Mouse (Mus musculus) ES-CJ7 (cell line): ENCODE data around the gene Eif6.
"Not testable (repeated sequence)": the region's sequence is repeated elsewhere in the genome, so short reads cannot be mapped to it uniquely, and the experiment has no call there.

ENCODE experiments used
- DNase-seq: peaks from one replicate; pipeline ENCODE4 v3.0.0; 2011; ENCODE audit warnings: low read depth, low spot score

Eif6 gene

DNA sequence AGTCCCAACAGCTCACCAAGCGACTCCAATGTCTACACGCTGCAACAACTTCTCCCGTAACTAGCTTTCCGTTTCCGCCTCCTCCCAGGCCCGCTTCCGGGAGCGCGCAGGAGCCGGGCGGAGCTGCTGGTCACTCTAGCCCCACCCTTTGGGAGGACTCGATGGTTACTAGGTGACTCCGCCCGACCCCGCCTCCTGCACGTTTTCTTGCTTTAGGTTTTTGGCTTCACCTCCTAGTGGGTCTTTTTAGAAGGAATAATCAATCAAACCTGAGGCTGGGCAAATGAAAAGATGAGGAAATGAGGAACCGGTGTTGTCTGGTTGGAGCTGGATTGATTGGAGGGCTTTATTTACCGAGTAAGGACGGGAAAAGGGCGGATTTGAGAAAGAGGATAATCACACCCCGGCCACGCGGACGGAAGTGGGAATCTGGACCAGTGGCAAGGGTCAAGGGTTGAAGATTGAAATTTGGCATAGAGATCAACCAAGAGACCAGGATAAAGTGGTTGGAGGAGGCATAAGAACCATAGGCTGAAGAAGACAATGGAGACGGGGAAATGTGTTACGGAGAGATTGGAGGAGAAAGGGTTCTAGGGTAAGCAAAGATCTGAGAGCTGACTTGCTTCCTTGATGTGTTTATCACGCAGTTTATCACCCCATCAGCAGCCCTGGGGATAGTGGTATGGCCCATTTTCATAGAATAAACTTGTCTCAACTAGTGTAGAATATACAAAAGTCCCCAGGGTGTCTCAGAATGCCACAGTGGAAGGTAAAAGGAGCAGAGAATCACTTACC, at the start of gene Eif6:
TSS of gene Eif6 (minus strand) at position 296 of the 795 bp plus-strand sequence.
- DNase-seq, result peak; percentile 88

DNA sequence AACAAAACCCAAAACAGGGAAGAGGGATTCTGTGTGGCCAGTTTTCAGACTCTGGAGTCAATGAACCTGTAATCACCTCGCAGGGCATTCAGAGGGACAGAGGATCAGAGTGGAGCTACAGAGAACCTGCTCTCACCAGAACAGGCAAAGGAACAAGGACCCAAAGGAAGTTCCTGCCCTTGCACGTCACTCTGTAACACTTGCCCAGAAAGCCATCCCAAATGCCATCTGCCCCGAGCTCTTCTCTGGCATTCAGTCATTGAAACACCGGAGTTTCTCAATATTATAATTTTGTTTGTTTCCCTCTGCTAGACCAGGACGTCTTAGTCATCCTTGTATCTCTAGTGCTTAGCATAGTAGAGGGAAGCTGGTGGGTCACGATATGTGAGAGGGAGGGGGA, 46.9 kb upstream of the Eif6 start:
- no peak for DNase-seq

DNA sequence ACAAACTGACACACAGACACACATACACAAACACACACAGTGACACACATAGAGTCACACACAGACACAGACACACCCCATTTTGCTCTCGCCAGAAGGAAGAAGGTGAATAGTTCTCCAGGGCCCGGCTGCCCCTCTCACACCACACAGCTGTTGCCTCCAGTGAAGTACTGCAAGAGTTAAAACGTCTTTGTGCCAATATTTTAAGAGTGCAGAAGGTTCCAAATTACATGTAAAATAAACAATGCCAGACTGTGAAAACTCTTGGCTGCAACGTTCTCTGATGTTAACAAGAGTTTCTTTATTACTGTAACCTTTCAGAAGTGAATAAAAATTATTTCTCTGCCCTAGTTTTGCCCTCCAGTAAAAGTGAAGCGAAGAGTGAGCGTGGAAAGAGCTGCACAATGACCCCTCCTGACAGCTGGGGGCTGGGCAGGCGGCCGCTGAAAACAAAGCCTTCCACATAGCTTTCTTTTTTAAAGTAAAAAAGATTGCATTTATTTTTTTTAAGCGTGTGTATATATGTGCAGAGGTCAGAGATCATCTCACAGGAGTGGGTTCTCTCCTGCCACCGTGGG, 46.3 kb upstream of the Eif6 start:
- DNase-seq, result no peak

DNA sequence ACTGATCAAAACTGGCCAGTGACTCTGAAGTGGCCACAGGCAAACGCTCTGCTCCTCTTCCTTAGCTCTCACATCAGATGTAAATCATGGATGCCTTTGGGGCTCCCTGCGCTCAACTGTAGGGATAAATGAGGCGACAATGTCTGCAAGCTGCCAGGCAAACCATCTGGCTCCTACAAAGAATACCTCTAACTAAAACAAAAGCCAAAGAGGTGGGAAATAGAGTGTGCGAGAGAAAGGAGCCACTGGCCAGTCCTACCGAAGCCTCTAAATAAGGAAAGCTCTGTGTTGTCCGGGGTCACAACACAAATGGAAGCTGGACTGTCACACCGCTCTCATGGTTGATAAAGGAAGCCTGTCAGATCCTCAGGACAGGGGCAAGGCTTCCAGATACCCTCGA, 45.8 kb upstream of the Eif6 start:
- no peak for DNase-seq

DNA sequence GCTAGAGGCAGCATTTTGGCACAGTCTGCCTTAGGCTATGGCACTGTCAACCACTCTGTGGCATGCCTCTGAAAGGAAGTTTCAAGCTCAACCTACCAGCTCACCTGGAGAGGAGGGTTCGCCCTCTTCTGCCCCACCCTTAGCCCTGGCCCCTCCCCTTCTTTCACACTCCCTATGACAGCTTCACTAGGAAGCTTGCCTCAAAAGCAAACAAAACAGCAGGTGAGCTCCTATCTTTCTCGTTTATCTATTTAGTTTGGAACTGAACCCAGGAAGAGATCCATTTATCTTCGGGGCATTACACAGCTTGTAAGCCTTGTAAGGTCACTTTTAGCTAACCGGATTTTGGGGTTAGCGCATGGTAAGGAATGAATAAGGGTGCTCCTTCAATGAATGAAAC, 43.0 kb upstream of the Eif6 start:
- DNase-seq, result no peak

DNA sequence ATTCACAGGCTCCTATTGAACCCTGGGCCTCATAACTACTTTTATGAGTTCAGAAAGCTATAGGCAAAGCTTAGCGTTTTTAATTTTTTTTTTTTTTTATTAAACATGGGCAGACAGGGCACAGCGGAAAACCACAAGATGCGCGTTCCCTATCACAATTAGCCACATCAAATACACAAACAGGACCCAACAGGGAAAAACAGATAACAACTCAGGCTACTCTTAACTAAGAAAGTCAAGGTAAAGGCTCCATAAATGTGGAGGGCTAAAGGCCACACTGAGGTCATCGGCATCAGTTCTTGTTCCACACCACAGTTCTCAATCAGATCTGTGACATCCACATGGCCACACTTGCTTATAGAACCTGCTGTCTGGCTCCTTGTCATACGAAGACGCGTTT, 41.6 kb upstream of the Eif6 start:
- DNase-seq, result no peak

DNA sequence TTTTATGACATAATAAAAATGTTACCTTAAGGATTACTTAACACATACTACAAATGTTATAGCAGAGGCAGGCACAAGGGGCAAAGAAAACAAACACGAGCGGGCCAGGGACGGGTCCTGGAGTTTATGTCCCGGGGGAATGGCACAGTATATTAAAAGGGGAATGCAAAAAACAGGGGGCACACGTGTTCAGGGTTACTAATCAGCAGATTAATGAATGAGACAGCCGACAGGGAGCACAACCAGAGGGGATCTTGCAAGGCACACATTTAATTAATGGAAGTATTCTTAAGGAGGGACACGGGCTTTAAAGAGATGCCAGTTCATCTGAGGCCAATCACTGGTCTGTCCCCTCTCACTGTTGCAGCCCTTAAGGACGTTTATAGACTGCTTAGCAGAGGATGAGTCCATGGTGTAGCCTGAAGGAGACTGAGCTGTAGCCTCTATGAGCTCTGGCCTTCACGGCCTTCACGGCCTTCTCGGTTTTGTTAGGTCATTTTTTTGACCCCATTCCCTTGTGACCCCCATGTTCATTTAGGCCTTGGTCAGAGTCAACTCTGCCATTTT, 36.7 kb upstream of the Eif6 start:
- no peak for DNase-seq

DNA sequence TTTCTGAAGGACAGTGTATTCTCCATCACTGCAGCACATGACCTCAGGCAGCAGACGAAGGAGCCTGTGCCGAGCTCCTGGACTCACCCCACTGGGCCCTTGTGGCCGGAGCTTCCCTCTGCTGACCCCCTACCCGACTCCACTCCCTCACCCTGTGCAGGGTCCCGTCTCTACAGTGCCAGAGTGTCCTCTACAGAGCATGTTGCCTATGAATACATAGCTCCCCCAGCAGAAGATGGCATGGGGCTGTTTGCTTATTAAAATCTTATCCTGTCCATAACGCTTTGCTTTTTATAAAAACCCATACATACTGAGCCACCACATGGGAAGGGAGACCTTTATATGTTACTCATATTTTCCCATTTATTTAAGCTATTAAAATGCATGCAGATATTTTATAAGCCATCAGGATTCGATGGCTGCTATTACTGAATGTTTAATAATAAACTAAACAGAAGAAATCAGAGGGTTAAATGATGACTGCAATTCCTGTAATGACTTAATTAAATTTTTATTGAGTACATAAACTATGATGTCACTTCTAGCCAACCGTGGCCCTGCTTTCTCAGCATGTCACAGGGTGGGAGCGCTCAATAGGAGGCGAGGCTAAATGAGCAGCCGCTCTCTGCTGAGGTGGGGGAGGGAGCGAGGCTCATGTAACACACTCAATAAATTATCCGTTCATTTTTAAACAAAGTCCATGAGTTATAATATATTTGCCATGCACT, 36.0 kb upstream of the Eif6 start:
- DNase-seq, result no peak

DNA sequence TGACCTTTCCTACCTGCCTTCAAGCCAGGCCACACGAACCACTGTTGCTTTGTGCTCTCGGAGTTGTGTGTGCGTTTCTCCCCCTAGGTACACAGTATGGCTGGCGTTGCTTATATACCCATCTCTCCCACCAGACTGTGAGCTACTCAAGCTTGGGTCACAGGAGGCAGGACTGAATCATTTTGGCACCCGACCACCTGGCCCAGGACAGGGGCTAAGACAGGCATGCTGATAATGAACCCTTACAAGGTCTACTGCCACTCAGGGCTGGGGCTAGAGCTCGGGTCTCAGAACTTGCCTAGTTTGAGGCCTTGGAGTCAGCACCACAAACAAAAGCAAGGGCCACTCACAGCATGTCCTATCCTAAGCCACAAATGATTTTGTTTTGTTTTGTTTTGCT, 34.9 kb upstream of the Eif6 start:
- no peak for DNase-seq

DNA sequence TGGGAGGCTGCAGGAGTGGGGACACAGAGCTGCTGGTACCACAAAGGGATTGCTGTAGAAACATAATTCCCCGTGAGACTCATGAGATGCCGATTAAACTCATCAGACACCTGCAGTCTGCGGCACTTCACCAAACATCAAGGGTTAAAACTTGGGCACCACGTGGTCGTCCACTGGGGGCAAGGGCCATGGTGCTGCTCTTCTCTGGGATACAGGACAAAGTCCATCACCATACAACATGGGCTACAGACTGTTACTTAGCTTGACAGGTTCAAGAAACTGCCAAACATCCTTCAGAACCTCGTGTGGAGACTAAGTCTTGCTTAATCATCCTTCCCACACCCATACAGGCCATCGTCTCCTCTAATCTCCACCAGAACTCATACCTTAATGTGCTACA, 33.4 kb upstream of the Eif6 start:
- DNase-seq, result no peak

DNA sequence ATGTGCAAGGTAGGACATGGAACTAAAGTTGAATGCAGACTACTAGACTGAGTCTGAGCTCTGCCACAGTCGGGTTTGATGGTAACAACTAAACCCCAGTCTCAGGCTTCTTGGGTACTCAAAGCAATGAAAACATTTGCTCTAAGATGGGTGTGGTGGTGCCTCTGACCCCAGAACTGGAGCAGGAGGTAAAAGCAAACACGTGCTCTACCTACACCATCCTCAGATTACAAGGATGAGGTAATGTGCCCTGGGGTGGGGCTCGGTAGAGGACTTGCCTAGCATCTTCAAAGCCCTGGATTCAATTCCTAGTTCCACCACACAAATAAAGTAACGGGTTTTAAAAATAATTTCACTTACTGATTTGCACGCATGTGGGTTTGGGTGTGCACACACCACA, 25.8 kb upstream of the Eif6 start:
- no peak for DNase-seq

DNA sequence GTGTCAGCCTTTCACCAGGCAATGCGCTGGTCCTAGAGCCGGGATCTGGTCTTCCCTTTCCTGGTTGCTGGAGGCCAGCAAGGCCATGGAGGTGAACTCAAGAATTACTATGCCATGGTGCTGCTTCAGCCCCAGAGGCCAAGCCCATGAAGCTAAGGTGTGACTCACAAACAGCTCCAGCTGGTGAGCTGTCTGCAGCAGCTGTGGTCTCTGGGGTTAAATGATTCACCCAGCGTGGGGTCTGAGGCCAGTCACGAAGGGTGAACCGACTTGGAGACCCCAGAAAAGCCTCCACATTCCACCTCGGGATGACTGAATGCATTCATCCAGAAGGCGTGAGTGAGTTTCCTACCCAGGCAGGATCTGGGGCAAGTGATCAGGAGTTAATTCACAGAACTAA, 23.4 kb upstream of the Eif6 start:
- DNase-seq, result no peak

DNA sequence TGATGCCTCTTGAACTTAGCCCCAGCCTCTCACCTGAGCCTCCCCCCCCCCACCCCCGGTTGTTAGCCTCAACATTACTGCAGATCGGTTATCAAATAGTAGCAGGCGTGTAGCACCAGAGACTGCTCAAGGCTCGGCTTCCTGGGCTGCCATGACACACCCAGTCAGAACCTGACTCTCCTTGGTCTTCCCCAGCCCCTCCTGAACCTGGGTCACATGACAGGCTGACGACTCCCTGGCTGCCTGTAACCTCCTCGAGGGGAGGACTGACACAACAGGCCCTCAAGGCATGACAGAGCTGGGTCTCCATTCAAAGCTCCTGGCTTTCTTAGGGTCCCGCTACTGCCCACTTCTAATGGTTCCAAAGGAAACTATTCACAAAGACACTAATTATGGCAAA, 22.7 kb upstream of the Eif6 start:
- no peak for DNase-seq

DNA sequence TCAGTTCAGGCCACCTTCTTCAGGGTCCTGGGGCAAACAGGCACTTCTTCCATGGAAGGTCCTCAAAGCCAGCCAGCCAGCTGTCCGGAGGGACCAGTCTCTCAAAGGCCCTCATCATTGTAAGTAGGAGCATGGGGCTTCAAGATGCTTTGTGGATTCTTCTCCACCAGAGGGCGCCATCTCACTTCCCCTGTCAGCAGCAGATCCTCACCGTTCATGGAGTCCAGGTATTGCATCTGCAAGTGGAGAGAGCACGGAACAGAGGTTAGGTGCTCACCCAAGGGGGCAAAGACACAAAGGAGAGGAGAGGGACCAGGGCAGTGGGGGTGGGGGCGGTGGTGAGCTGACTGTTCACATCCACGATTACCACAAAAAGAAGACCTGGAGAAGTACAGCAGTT, 21.6 kb upstream of the Eif6 start:
- peak; percentile 86 for DNase-seq

DNA sequence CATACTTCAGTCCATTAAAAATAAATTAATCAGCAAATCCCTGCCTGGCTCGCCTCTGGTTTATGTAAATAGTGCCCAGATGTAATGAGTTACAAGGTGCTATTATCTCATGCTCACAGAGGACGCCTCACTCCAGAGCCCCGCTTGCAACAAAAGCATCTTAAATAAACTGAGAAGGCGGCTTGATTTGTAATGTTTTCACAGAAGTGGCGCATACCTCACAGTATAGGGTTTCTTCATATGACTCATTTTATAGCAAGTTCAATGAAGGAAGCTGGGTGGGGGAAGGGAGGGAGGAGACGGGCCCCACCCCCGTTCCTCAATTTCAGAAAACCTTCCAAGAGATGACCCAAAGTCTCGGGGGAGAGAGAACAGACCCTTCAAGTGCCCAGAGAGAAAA, 20.2 kb upstream of the Eif6 start:
- no peak for DNase-seq

DNA sequence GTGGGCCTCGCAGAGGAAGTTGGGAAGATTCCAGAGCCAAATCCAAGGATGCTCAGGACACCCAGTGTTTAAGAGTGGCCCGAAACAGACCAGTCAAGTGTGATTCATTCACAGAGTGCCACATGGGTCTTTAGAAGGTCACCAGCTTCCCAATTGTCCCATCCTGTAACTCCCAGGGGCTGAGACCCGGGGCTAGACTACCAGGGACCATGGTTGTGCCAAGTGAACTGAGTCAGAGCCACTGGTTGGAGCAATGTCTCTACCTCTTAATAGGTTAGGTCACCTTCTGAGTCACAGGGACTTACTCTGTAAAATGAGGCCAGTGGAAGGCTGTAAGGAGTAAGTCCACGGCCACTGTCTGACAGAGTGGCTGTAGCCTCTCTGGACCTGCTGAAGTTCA, 12.2 kb upstream of the Eif6 start:
- no peak for DNase-seq

DNA sequence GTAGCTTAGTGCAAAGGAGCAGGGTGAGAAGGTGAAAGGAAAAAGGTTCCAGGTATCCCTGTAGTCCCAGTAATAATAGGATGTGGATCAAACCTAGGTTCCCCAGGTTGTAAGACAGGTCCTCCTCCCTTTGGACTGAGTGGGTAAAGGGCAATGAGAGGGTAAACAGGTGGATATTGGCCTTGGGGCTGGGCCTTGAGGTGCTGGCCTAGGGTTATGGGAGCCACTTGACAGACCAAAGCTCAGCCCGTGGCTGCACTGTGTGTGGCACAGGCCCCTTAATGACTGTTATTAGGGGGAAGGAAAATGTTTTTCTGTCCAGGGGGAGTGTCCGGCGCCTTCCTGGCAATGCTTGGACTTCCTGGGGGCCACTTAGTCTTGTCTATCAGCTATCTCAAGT, 11.2 kb upstream of the Eif6 start:
- DNase-seq, result no peak

DNA sequence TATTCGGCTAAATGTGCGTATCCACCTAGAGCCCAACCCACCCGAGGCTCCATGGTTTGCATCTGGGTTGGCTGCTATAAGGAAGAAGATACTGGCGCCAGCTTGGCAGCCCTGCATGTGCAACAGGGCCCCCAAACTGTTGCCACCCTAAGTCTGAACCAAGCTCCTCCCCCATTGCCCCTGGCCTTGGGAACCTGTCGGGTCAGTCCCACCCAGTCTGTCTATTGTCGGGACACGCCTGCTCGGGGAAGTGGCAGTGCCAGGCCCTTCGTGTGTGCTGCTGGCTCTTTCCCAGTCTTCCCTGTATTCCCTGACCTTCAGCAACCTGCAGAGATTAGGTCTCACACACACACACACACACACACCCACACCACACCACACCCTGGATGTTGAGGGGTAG, 8.0 kb upstream of the Eif6 start, which contains the start of gene Fam83c:
TSS of gene Fam83c (minus strand) at position 123 of the 400 bp plus-strand sequence.
- no peak for DNase-seq

DNA sequence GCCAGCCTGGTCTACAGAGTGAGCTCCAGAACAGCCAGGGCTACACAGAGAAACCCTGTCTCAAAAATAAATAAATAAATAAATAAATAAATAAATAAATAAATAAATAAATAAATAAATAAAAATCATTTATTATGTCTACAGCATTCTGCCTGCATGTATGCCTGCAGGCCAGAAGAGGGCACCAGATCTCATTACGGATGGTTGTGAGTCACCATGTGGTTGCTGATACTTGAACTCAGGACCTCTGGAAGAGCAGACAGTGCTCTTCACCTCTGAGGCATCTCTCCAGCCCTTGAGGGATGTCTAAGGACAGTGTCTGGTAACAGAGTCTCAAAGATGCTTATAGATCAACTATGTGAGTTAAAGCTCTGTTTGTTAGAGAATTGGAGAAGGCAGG, 5.4 kb upstream of the Eif6 start:
- not testable (repeated sequence) for DNase-seq

DNA sequence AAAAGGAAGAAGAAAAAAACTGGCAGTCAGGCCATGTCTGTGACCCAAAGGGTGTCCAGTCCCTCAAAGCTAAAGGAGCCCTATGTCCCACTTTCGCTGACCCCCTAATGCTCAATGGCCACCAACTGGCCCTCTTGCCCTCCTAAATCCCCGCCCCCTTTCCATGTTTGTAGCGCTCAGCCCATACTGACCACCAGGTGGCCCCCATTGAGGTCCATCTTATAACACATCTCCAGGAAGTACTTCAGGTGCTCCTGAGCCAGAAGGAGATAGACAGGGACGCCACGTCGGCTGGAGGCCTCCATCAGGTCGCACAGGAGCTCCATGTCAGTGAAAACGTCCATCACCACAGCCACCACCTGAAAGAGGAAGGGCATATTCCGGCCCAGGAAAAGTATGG, 4.6 kb upstream of the Eif6 start:
- peak; percentile 58 for DNase-seq

DNA sequence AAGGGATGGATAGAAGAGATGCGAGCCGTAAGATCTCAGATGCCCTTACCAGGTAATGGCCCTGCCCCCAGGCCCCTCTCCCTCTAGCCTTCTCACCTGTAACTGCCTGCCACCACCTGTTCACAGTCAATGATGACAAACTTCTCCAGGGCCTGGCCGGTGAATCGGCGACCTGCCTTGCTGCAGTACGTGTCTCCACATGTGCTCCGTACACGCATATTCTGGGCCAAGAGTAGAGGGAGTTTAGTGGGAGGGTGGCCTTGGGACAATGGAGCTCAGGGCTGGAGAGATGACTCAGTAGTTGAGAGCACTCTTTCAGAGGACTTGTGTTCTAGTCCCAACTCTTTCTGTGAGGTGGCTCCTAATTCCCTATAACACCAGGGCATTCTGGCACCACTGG, 4.1 kb upstream of the Eif6 start:
- DNase-seq, result no peak

DNA sequence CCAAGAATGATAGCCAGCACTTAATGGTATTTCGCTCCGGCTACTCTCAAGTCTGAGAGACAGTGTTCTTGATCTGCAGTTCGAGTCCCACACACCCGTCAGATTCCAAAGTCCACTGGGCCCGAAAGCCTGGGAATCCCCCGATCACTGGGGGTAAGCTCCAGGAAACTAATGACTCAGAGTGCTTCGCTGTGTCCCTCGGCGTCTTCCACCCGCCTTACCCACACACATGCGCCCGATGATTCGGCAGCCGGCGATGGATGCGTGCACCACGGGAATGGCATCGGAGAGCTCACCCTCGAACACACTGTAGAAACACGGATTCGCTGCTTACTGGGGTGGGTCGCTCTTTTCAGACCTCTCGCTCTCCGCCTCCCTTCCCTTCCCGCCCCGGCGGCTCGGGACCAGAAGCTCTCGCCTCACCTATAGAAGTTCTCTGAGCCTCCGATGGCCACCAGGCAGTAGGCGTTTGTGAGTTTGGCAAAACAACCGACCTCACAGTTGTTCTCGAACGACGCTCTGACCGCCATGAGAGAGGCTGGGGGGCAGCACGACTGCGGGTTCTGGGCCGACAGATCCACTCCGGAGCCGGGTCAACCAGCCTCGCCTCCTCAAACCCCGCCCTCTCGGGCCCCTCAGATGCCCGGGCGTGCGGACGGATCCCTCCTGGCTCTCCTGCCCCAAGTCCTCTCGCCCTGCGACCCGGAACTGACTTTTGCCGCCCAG, 658 bp downstream of the Eif6 start:
- DNase-seq, result no peak
